Mouse (Mus musculus) left cerebral cortex, adult 8-10 months (tissue): ENCODE measurements around the gene Gm10428. TPM values are rescaled to one million over a fixed set of nuclear protein-coding genes. Genes with fewer than 3 reads are reported as not detected.
"Not testable (repeated sequence)": the region's sequence is repeated elsewhere in the genome, so short reads cannot be mapped to it uniquely, and the experiment has no call there.

ENCODE experiments used
- DNase-seq, 2 experiments: peaks; one replicate each; pipeline ENCODE4 v3.0.0; 2022; ENCODE audit warnings: low spot score in 2 of 2
- total RNA-seq, 4 experiments: library from RNA; stranded (reverse); gene quantifications; 2 replicates each; pipeline ENCODE4 v1.2.4; 2022

The Gm10428 gene
- not detected for total RNA-seq

- DNase-seq, result no peak
Observed at GRCm38 (mm10) chr11:62752780-62753179, at the start of gene Gm10428. TSS of gene Gm10428 (plus strand) at chr11:62753100.

- DNase-seq, result no peak
Observed at GRCm38 (mm10) chr11:62706141-62706540, 46.8 kb upstream of the Gm10428 start.

- DNase-seq, result no peak
Observed at GRCm38 (mm10) chr11:62708252-62708651, 44.6 kb upstream of the Gm10428 start.

GRCm38 (mm10) chr11:62710657-62711056 is 42.2 kb upstream of the Gm10428 start:
- no peak for DNase-seq

GRCm38 (mm10) chr11:62728276-62728675 is 24.6 kb upstream of the Gm10428 start:
- DNase-seq, result no peak

- DNase-seq, result peak; percentile 81 to 93
Observed at GRCm38 (mm10) chr11:62731311-62732021, 21.4 kb upstream of the Gm10428 start, which contains the start of gene Zfp287. TSS of gene Zfp287 (minus strand) at chr11:62731905.

- no peak for DNase-seq
Observed at GRCm38 (mm10) chr11:62732022-62732387, 20.9 kb upstream of the Gm10428 start.

GRCm38 (mm10) chr11:62732665-62733064 is 20.2 kb upstream of the Gm10428 start:
- DNase-seq, result no peak

- no peak for DNase-seq
Observed at GRCm38 (mm10) chr11:62741186-62741585, 11.7 kb upstream of the Gm10428 start.

GRCm38 (mm10) chr11:62742261-62742957 is 10.5 kb upstream of the Gm10428 start:
- DNase-seq, result no peak

GRCm38 (mm10) chr11:62744103-62744502 is 8.8 kb upstream of the Gm10428 start:
- peak; percentile 34 to 47 for DNase-seq

GRCm38 (mm10) chr11:62746001-62746533 is 6.8 kb upstream of the Gm10428 start:
- peak; percentile 70 to 80 for DNase-seq

GRCm38 (mm10) chr11:62747227-62747626 is 5.7 kb upstream of the Gm10428 start:
- no peak for DNase-seq

- DNase-seq, result no peak
Observed at GRCm38 (mm10) chr11:62748062-62748461, 4.8 kb upstream of the Gm10428 start.

GRCm38 (mm10) chr11:62749445-62749844 is 3.5 kb upstream of the Gm10428 start:
- DNase-seq, result not testable (repeated sequence)

- no peak for DNase-seq
Observed at GRCm38 (mm10) chr11:62752191-62752590, 709 bp upstream of the Gm10428 start.

GRCm38 (mm10) chr11:62756456-62757142 is 3.7 kb downstream of the Gm10428 start:
- DNase-seq, result peak; percentile 77 to 88

- no peak for DNase-seq
Observed at GRCm38 (mm10) chr11:62757143-62757507, 4.2 kb downstream of the Gm10428 start.

GRCm38 (mm10) chr11:62757906-62758305 is 5.0 kb downstream of the Gm10428 start:
- DNase-seq, result no peak

- no peak for DNase-seq
Observed at GRCm38 (mm10) chr11:62758491-62758890, 5.6 kb downstream of the Gm10428 start.

GRCm38 (mm10) chr11:62760755-62761457 is 8.0 kb downstream of the Gm10428 start:
- DNase-seq, result no peak
